Mouse (Mus musculus) monocyte, adult 5-6 weeks (primary cell): ENCODE data around the gene Slc28a2. TPM values are rescaled to one million over a fixed set of nuclear protein-coding genes. Genes with fewer than 3 reads are reported as not detected.
A peak's percentile ranks its signal among the peaks of the same experiment; 100 is the strongest.
"Not testable (repeated sequence)": the region's sequence is repeated elsewhere in the genome, so short reads cannot be mapped to it uniquely, and the experiment has no call there.

Experiments
- ATAC-seq: fragments of 153-309, 156-312 bp; replicated peaks from 2 replicates; pipeline ENCODE4 v1.8.0; 2017; ENCODE audit warnings: mild to moderate bottlenecking; ENCODE audit not compliant: low TSS enrichment, insufficient number of reproducible peaks, severe bottlenecking, poor library complexity, low FRiP score
- total RNA-seq: library from RNA; stranded (forward); fragments of 200-1000, 200-491, 200-594 nt; gene quantifications from 3 replicates; pipeline ENCODE4 v1.2.3, GENCODE M21; 2017

The Slc28a2 gene
- total RNA-seq, 1 experiment from 2014 or later: 56.6 TPM

- no peak for ATAC-seq
Measured at GRCm38 (mm10) chr2:122452426-122452825, 26.1 kb downstream of the Slc28a2 start.

- ATAC-seq: peak; percentile 33
Measured at GRCm38 (mm10) chr2:122466901-122467300, 40.6 kb downstream of the Slc28a2 start.

GRCm38 (mm10) chr2:122467351-122468013, 41.2 kb downstream of the Slc28a2 start:
- peak; percentile 97 for ATAC-seq

DNA sequence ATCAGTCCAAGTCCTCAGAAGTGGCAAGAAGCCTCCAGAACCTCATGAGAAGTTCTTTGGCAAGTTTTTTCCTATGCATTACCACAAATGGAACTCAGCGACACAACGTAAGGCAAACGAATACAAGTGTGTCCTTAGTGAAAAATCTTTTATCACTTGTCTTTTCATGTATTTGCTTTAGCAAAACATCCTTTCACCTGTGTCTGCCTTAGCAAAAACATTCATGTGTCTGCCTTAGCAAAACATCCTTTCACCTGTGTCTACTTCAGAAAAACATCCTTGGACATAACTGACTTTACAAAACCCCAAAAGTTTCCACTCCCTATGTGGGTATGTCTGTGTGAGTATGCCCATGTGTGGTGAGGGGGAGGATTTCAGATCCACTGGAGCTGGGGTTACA, 42.9 kb downstream of the Slc28a2 start:
- no peak for ATAC-seq

GRCm38 (mm10) chr2:122476585-122476984, 50.3 kb downstream of the Slc28a2 start:
- no peak for ATAC-seq

- ATAC-seq: not testable (repeated sequence)
Measured at GRCm38 (mm10) chr2:122483787-122484186, 57.5 kb downstream of the Slc28a2 start.

DNA sequence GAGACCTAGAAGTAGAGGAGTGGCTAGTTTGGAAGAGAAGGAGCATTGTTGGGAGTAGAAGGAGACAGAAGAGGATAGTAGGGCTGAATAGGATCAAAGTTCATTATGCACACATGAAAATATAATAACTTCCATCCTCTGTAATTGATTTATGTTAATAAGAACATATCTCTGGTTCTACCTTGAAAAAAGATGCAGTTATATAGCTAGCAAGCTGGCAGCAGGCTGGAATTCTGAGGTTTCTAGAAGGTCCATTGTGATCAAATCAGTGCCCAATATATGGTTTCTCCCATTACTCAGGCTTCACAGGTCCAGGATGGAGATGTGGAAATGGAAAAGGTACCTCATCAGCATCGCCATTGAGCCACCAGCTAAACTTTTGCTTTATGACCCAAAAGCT, 58.4 kb downstream of the Slc28a2 start, which contains the start of gene Gm14085:
Gm14085 (plus strand) TSS at position 301 of the 400 bp plus-strand sequence.
- no peak for ATAC-seq

DNA sequence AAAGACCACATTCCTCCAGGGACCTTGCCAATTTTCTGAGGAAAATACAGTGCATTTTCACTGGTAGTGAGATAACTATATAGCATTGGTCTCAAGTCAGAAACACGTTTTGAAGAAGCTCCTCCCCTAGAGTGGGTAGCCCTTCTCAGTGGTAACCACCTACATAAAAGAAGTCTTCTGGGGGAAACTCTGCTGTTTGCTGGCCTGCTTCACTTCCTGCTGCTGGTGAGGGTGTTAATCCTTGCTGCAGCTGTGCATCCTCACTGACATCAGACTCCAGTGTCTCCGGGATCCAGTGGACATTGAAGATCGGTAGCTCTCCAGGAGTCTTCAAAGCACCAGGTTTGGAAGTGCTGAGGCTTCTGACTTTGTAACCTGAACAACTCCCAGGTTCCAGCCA, 59.4 kb downstream of the Slc28a2 start:
- peak; percentile 59 for ATAC-seq

- not testable (repeated sequence) for ATAC-seq
Measured at GRCm38 (mm10) chr2:122486122-122486521, 59.8 kb downstream of the Slc28a2 start.

DNA sequence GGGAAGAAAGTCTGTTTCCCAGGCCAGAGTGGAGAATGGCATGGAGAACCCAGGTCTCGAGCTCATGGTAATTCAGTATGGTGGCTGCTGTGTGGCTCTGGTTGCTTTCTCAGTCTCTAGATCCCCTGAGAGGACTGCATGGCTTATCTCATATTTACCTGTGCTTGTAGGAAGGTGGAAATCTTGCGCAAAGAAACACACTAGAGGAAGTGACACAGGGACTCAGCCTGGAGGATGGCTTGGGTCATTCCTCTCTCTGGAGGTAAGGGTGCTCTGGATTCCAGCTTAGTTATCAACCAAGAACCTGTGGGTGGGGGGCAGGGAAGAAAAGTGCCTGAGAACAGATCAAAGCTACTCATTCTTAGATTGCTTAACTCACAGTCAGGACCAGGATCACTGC, 60.4 kb downstream of the Slc28a2 start:
- no peak for ATAC-seq

Other genes starting within 250 kb of the Slc28a2 start
- not detected in 3 replicates for gene Patl2, start 240.3 kb upstream of the Slc28a2 start, total RNA-seq
- 1.0 TPM in 1 of 3 replicates, not detected in the others for gene Terb2, start 240.2 kb upstream of the Slc28a2 start, total RNA-seq
- 16.8 to 33.8 TPM (median 23.5 TPM) in 3 replicates for gene Sord, start 191.7 kb upstream of the Slc28a2 start, total RNA-seq
- not detected in 3 replicates for gene Duox2, start 128.0 kb upstream of the Slc28a2 start, total RNA-seq
- gene Duoxa2, start 127.6 kb upstream of the Slc28a2 start, total RNA-seq: not detected in 3 replicates
- not detected in 3 replicates for gene Duoxa1, start 112.7 kb upstream of the Slc28a2 start, total RNA-seq
- gene Duox1, start 110.8 kb upstream of the Slc28a2 start, total RNA-seq: not detected in 3 replicates
- gene Shf, start 57.3 kb upstream of the Slc28a2 start, total RNA-seq: 0.78 to 3.5 TPM (median 1.3 TPM) in 3 replicates
- 0.29 to 1.1 TPM in 2 of 3 replicates, not detected in the other for gene Gm14085, start 58.5 kb downstream of the Slc28a2 start, total RNA-seq
- 0.75 to 0.97 TPM (median 0.95 TPM) in 3 replicates for gene Gatm, start 184.8 kb downstream of the Slc28a2 start, total RNA-seq
- gene AA467197, start 210.5 kb downstream of the Slc28a2 start, total RNA-seq: 3.2 to 7.8 TPM in 2 of 3 replicates, not detected in the other